Mouse (Mus musculus): ENCODE measurements around the gene Foxred2. TPM values are rescaled to one million over a fixed set of nuclear protein-coding genes. Genes with fewer than 3 reads are reported as not detected.
A peak's percentile ranks its signal among the peaks of the same experiment; 100 is the strongest.

Gene Foxred2
- polyA plus RNA-seq, 1 experiment from 2014 or later: 6.1 TPM

GRCm38 (mm10) chr15:77915287-77915686 is 41.2 kb downstream of the Foxred2 start:
- Histone ChIP-seq H3K4me3 (replicated peaks) (no peak overlapping the region), H3K9me3 (replicated peaks) (no peaks in the 10 kb centered on the region), H3K9ac (no peak overlapping the region), H3K27ac (replicated peaks) (no peak overlapping the region), H3K4me1 (no peaks in the 10 kb centered on the region), H3K27me3 (no peaks in the 10 kb centered on the region), H3K36me3 (peaks cover 56% of the 10 kb centered on the region), H3K4me2 (replicated peaks) (no peak overlapping the region)
- 92% methylated on average over 4 of the region's 4 CpGs for WGBS
- no peak for ATAC-seq (ENCODE audit: insufficient number of reproducible peaks, low FRiP score, low TSS enrichment, low read depth)

GRCm38 (mm10) chr15:77914507-77914906 is 42.0 kb downstream of the Foxred2 start:
- no peak overlapping the region for H3K9ac ChIP-seq
- peaks cover 50% of the 10 kb centered on the region for H3K36me3 ChIP-seq
- H3K4me3 ChIP-seq (replicated peaks): no peak overlapping the region
- 97% methylated on average over 3 of the region's 3 CpGs for WGBS
- ATAC-seq (ENCODE audit: insufficient number of reproducible peaks, low FRiP score, low TSS enrichment, low read depth): no peak
- H3K4me2 ChIP-seq (replicated peaks): no peak overlapping the region
- no peak overlapping the region for H3K27ac ChIP-seq (replicated peaks)
- H3K9me3 ChIP-seq (replicated peaks): no peaks in the 10 kb centered on the region
- H3K4me1 ChIP-seq: no peaks in the 10 kb centered on the region
- no peaks in the 10 kb centered on the region for H3K27me3 ChIP-seq

- Histone ChIP-seq H3K27ac (replicated peaks) (no peak overlapping the region), H3K9ac (no peak overlapping the region), H3K9me3 (replicated peaks) (no peaks in the 10 kb centered on the region), H3K4me1 (no peaks in the 10 kb centered on the region), H3K4me2 (replicated peaks) (no peak overlapping the region), H3K4me3 (replicated peaks) (no peak overlapping the region), H3K36me3 (peaks cover 36% of the 10 kb centered on the region), H3K27me3 (no peaks in the 10 kb centered on the region)
- 79% methylated on average over 8 of the region's 8 CpGs for WGBS
- no peak for ATAC-seq (ENCODE audit: insufficient number of reproducible peaks, low FRiP score, low TSS enrichment, low read depth)
These were observed 43.5 kb downstream of the Foxred2 start for GRCm38 (mm10) chr15:77913054-77913453.

- Histone ChIP-seq H3K27me3 (no peaks in the 10 kb centered on the region), H3K9ac (no peak overlapping the region), H3K36me3 (peaks cover 33% of the 10 kb centered on the region), H3K4me1 (no peaks in the 10 kb centered on the region), H3K27ac (replicated peaks) (no peak overlapping the region), H3K4me3 (replicated peaks) (no peak overlapping the region), H3K4me2 (replicated peaks) (no peak overlapping the region), H3K9me3 (replicated peaks) (no peaks in the 10 kb centered on the region)
- WGBS: 41% methylated on average over 7 of the region's 7 CpGs
- no peak for ATAC-seq (ENCODE audit: insufficient number of reproducible peaks, low FRiP score, low TSS enrichment, low read depth)
These were observed 43.9 kb downstream of the Foxred2 start for GRCm38 (mm10) chr15:77912585-77912984.

- Histone ChIP-seq H3K27ac (replicated peaks) (no peak overlapping the region), H3K9ac (no peak overlapping the region), H3K27me3 (no peaks in the 10 kb centered on the region), H3K4me2 (replicated peaks) (no peak overlapping the region), H3K9me3 (replicated peaks) (no peaks in the 10 kb centered on the region), H3K36me3 (peaks cover 32% of the 10 kb centered on the region), H3K4me1 (no peaks in the 10 kb centered on the region), H3K4me3 (replicated peaks) (no peak overlapping the region)
- WGBS: 43% methylated on average over 5 of the region's 5 CpGs
- ATAC-seq (ENCODE audit: insufficient number of reproducible peaks, low FRiP score, low TSS enrichment, low read depth): no peak
These were observed 44.5 kb downstream of the Foxred2 start for GRCm38 (mm10) chr15:77912048-77912447.

GRCm38 (mm10) chr15:77911065-77911464 is 45.5 kb downstream of the Foxred2 start:
- ATAC-seq (ENCODE audit: insufficient number of reproducible peaks, low FRiP score, low TSS enrichment, low read depth): no peak
- H3K4me2 ChIP-seq (replicated peaks): no peak overlapping the region
- WGBS: 19% methylated on average over 2 of the region's 2 CpGs

GRCm38 (mm10) chr15:77907646-77908518 is 48.6 kb downstream of the Foxred2 start:
- no peaks in the 10 kb centered on the region for H3K27me3 ChIP-seq
- no peak overlapping the region for H3K9ac ChIP-seq
- H3K4me3 ChIP-seq (replicated peaks): no peak overlapping the region
- 50% methylated on average over 9 of the region's 9 CpGs for WGBS
- no peak overlapping the region for H3K4me2 ChIP-seq (replicated peaks)
- no peaks in the 10 kb centered on the region for H3K36me3 ChIP-seq
- peaks cover 32% of the 10 kb centered on the region for H3K4me1 ChIP-seq
- H3K9me3 ChIP-seq (replicated peaks): no peaks in the 10 kb centered on the region
- no peak for ATAC-seq (ENCODE audit: insufficient number of reproducible peaks, low FRiP score, low TSS enrichment, low read depth)
- no peak overlapping the region for H3K27ac ChIP-seq (replicated peaks)

More at GRCm38 (mm10) chr15:77911065-77911464, 45.5 kb downstream of the Foxred2 start:
- H3K27me3 ChIP-seq: no peaks in the 10 kb centered on the region
- no peak overlapping the region for H3K27ac ChIP-seq (replicated peaks)
- H3K9ac ChIP-seq: no peak overlapping the region
- peaks cover 24% of the 10 kb centered on the region for H3K36me3 ChIP-seq
- no peaks in the 10 kb centered on the region for H3K9me3 ChIP-seq (replicated peaks)
- H3K4me3 ChIP-seq (replicated peaks): no peak overlapping the region
- 0 out of 2 replicates have a peak, but pooled peaks cover 6% of the 10 kb centered on the region for H3K4me1 ChIP-seq

GRCm38 (mm10) chr15:77906545-77906944 is 50.0 kb downstream of the Foxred2 start:
- no peak overlapping the region for H3K27ac ChIP-seq (replicated peaks)
- H3K27me3 ChIP-seq: no peaks in the 10 kb centered on the region
- no peak overlapping the region for H3K4me3 ChIP-seq (replicated peaks)
- WGBS: 52% methylated on average over 10 of the region's 10 CpGs
- no peaks in the 10 kb centered on the region for H3K36me3 ChIP-seq
- ATAC-seq (ENCODE audit: insufficient number of reproducible peaks, low FRiP score, low TSS enrichment, low read depth): peak; percentile 12; the same call in 1 of the 2 replicates
- H3K9me3 ChIP-seq (replicated peaks): no peaks in the 10 kb centered on the region
- no peak overlapping the region for H3K4me2 ChIP-seq (replicated peaks)
- peaks cover 32% of the 10 kb centered on the region for H3K4me1 ChIP-seq
- H3K9ac ChIP-seq: no peak overlapping the region

GRCm38 (mm10) chr15:77906081-77906480 is 50.4 kb downstream of the Foxred2 start:
- Histone ChIP-seq H3K4me2 (replicated peaks) (no peak overlapping the region), H3K4me1 (peaks cover 32% of the 10 kb centered on the region), H3K27ac (replicated peaks) (0 out of 2 replicates have a peak overlapping the region, but pooled peaks have one; percentile 63), H3K27me3 (no peaks in the 10 kb centered on the region), H3K9ac (no peak overlapping the region), H3K9me3 (replicated peaks) (no peaks in the 10 kb centered on the region), H3K36me3 (no peaks in the 10 kb centered on the region), H3K4me3 (replicated peaks) (no peak overlapping the region)
- no peak for ATAC-seq (ENCODE audit: insufficient number of reproducible peaks, low FRiP score, low TSS enrichment, low read depth)
- WGBS: 70% methylated on average over 8 of the region's 8 CpGs

- ATAC-seq (ENCODE audit: insufficient number of reproducible peaks, low FRiP score, low TSS enrichment, low read depth): peak; percentile 87
- H3K4me1 ChIP-seq: peaks cover 32% of the 10 kb centered on the region
- peak overlapping the region; percentile 37 for H3K4me3 ChIP-seq (replicated peaks)
- H3K27ac ChIP-seq (replicated peaks): peak overlapping the region; percentile 79
- H3K27me3 ChIP-seq: no peaks in the 10 kb centered on the region
- no peaks in the 10 kb centered on the region for H3K9me3 ChIP-seq (replicated peaks)
- 5% methylated on average over 26 of the region's 26 CpGs for WGBS
- H3K9ac ChIP-seq: peak overlapping the region; percentile 6; the same call in 1 of the 2 replicates
- peak overlapping the region; percentile 59 for H3K4me2 ChIP-seq (replicated peaks)
- H3K36me3 ChIP-seq: no peaks in the 10 kb centered on the region
These were observed 51.1 kb downstream of the Foxred2 start for GRCm38 (mm10) chr15:77905275-77905970.

- ATAC-seq (ENCODE audit: insufficient number of reproducible peaks, low FRiP score, low TSS enrichment, low read depth): no peak
- peaks cover 32% of the 10 kb centered on the region for H3K4me1 ChIP-seq
- H3K9me3 ChIP-seq (replicated peaks): no peaks in the 10 kb centered on the region
- H3K4me3 ChIP-seq (replicated peaks): no peak overlapping the region
- H3K27me3 ChIP-seq: no peaks in the 10 kb centered on the region
- H3K27ac ChIP-seq (replicated peaks): peak overlapping the region; percentile 79; the same call in 1 of the 2 replicates
- H3K4me2 ChIP-seq (replicated peaks): no peak overlapping the region
- H3K9ac ChIP-seq: no peak overlapping the region
- no peaks in the 10 kb centered on the region for H3K36me3 ChIP-seq
- whole genome bisulfite sequencing: 33% methylated on average over 12 of the region's 12 CpGs
These were observed 52.1 kb downstream of the Foxred2 start for GRCm38 (mm10) chr15:77904363-77904892.

All from embryonic facial prominence, embryonic 15.5 days (tissue).